Mouse (Mus musculus): ENCODE measurements at regions not wholly inside any gene's neighbourhood (a gene's known extent, or its start where the extent isn't known, plus 50 kb on each side); places are given as distances from the start of the nearest gene placed in this dataset.

GRCm38 (mm10) chr10:98592154-98592553 lies 322.1 kb upstream of the Atp2b1 start:
- H3K9ac ChIP-seq = no peak overlapping the region

DNA sequence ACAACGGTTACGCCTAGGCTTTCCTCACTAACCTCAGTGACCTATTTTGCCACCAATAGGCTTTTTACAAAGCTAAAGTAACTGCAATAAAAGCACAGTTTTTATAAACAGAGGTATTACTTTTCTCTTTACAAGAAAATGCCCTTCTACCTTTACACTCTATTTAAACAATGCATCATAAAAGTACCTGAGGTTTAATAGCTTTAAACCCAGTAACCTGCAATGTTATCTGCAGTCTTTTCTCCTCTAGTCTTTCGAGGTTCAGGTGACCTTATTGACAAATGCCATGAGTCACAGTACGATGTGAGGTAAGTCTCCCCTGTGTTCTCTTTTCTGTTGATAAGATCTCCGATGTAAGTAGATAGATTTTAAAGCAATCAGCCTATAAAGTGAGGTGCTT lies 320.3 kb upstream of the Atp2b1 start:
- H3K4me1 ChIP-seq (ENCODE audit: insufficient read depth) = no peaks in the 10 kb centered on the region
- no peak for TF ChIP-seq CTCF (IDR thresholded peaks at IDR 0.05; ENCODE audit: low read depth)
- ATAC-seq = no peak

More at GRCm38 (mm10) chr10:98592154-98592553, 322.1 kb upstream of the Atp2b1 start:
- no peaks in the 10 kb centered on the region for H3K27me3 ChIP-seq (ENCODE audit: insufficient read depth, low read length)
- no peaks in the 10 kb centered on the region for H3K9me3 ChIP-seq (ENCODE audit: low read length)
- WGBS = 72% methylated on average over 6 of the region's 6 CpGs
- no peaks in the 10 kb centered on the region for H3K4me1 ChIP-seq (ENCODE audit: insufficient read depth)
- no peak overlapping the region for H3K4me3 ChIP-seq (ENCODE audit: low read depth, low read length)
- DNase-seq (no peak), ATAC-seq (no peak)
- no peak for TF ChIP-seq CTCF (IDR thresholded peaks at IDR 0.05; ENCODE audit: low read depth)
- no peak overlapping the region for H3K27ac ChIP-seq (ENCODE audit: low read depth, low read length)
- no peak overlapping the region for H3K4me2 ChIP-seq (ENCODE audit: low read depth)
- no peaks in the 10 kb centered on the region for H3K36me3 ChIP-seq (ENCODE audit: insufficient read depth)

GRCm38 (mm10) chr10:98608221-98608941 lies 305.8 kb upstream of the Atp2b1 start:
- ATAC-seq = peak; percentile 88

More for the DNA sequence above, 320.3 kb upstream of the Atp2b1 start:
- Histone ChIP-seq H3K9ac (no peak overlapping the region), H3K36me3 (ENCODE audit: insufficient read depth) (no peaks in the 10 kb centered on the region), H3K27me3 (ENCODE audit: insufficient read depth, low read length) (no peaks in the 10 kb centered on the region), H3K4me3 (ENCODE audit: low read depth, low read length) (no peak overlapping the region), H3K9me3 (ENCODE audit: low read length) (no peaks in the 10 kb centered on the region), H3K27ac (ENCODE audit: low read depth, low read length) (no peak overlapping the region), H3K4me2 (ENCODE audit: low read depth) (no peak overlapping the region)
- WGBS = 90% methylated on average over 5 of the region's 5 CpGs
- DNase-seq = no peak

DNA sequence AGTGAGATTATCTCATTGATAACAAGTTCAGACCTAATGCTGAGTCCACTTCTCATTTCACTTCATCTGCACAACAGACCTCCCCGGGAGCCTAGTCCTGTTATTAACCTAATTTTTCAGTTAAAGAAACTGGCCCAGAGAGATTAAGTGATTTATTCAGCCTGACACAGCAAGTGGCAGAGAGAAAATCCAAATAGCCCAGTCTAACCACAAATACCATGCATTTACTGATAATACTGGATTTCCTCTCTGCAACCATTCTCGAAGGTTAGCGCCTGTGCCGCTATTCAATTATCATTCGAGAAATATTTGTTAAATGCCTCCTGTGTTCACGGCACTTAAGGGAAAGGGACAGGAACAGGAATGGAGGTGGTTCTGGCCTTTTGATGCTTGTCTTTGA lies 303.5 kb upstream of the Atp2b1 start:
- Histone ChIP-seq H3K9ac (no peak overlapping the region), H3K27ac (ENCODE audit: low read depth, low read length) (no peak overlapping the region), H3K4me1 (ENCODE audit: insufficient read depth) (no peaks in the 10 kb centered on the region), H3K36me3 (ENCODE audit: insufficient read depth) (no peaks in the 10 kb centered on the region), H3K4me3 (ENCODE audit: low read depth, low read length) (no peak overlapping the region), H3K9me3 (ENCODE audit: low read length) (no peaks in the 10 kb centered on the region), H3K4me2 (ENCODE audit: low read depth) (no peak overlapping the region), H3K27me3 (ENCODE audit: insufficient read depth, low read length) (no peaks in the 10 kb centered on the region)
- no peak for TF ChIP-seq CTCF (IDR thresholded peaks at IDR 0.05; ENCODE audit: low read depth)
- ATAC-seq (no peak), DNase-seq (no peak)
- 63% methylated on average over 6 of the region's 6 CpGs for WGBS

More at GRCm38 (mm10) chr10:98608221-98608941, 305.8 kb upstream of the Atp2b1 start:
- DNase-seq = peak; percentile 57
- no peak for TF ChIP-seq CTCF (IDR thresholded peaks at IDR 0.05; ENCODE audit: low read depth)
- Histone ChIP-seq H3K36me3 (ENCODE audit: insufficient read depth) (no peaks in the 10 kb centered on the region), H3K27me3 (ENCODE audit: insufficient read depth, low read length) (no peaks in the 10 kb centered on the region), H3K4me1 (ENCODE audit: insufficient read depth) (no peaks in the 10 kb centered on the region), H3K4me3 (ENCODE audit: low read depth, low read length) (no peak overlapping the region), H3K9ac (no peak overlapping the region), H3K9me3 (ENCODE audit: low read length) (no peaks in the 10 kb centered on the region), H3K4me2 (ENCODE audit: low read depth) (no peak overlapping the region), H3K27ac (ENCODE audit: low read depth, low read length) (peak overlapping the region; percentile 60)
- WGBS = 76% methylated on average over 18 of the region's 18 CpGs

GRCm38 (mm10) chr10:98611707-98612360 lies 302.4 kb upstream of the Atp2b1 start:
- 90% methylated on average over 4 of the region's 4 CpGs for WGBS
- Histone ChIP-seq H3K4me1 (ENCODE audit: insufficient read depth) (no peaks in the 10 kb centered on the region), H3K27ac (ENCODE audit: low read depth, low read length) (no peak overlapping the region), H3K36me3 (ENCODE audit: insufficient read depth) (no peaks in the 10 kb centered on the region), H3K27me3 (ENCODE audit: insufficient read depth, low read length) (no peaks in the 10 kb centered on the region), H3K4me3 (ENCODE audit: low read depth, low read length) (no peak overlapping the region), H3K4me2 (ENCODE audit: low read depth) (no peak overlapping the region), H3K9me3 (ENCODE audit: low read length) (no peaks in the 10 kb centered on the region), H3K9ac (no peak overlapping the region)
- no peak for ATAC-seq
- no peak for DNase-seq
- TF ChIP-seq CTCF (IDR thresholded peaks at IDR 0.05; ENCODE audit: low read depth) = no peak

DNA sequence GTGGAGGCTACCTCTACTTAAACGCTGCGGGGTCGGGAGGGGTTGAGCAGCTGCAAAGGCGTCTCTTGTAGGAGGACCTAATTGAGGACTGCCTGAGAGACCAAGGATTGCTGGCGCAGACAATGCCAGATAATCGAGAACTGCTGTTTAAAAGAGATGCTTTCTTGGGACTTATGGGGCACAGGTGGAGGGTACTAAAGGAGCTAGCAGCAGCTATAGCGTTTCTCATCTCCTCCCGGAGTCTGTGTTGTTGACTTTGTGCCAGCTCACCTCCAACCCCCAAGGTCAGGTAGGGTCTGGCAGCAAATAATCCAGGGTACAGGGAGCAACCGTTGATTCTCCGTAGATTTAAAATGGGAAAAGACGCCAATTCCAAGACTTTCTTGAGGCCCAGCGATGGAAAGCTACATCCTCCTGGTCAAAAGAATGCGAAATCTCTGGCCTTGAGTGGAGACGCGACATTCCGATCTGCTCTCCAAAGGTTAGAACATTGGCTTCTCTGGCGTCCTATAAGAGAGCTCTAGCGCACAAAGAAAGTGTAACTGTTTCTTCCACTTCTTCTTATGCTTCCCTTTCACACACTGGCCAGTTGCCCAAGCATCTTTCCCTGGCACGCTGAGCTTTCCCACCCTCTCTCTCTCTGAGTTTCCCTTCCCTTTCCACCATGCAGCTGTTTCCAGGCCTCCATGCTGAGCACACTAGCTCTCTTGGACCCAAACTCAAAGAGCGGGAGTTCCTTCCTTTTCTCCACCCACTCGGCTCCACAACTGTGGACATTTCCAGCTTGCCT lies 295.3 kb upstream of the Atp2b1 start:
- ATAC-seq = no peak
- H3K4me2 ChIP-seq (ENCODE audit: low read depth) = no peak overlapping the region
- H3K4me1 ChIP-seq (ENCODE audit: insufficient read depth) = no peaks in the 10 kb centered on the region
- no peak overlapping the region for H3K4me3 ChIP-seq (ENCODE audit: low read depth, low read length)
- no peak for TF ChIP-seq CTCF (IDR thresholded peaks at IDR 0.05; ENCODE audit: low read depth)
- 90% methylated on average over 21 of the region's 21 CpGs for WGBS
- no peaks in the 10 kb centered on the region for H3K27me3 ChIP-seq (ENCODE audit: insufficient read depth, low read length)
- H3K27ac ChIP-seq (ENCODE audit: low read depth, low read length) = no peak overlapping the region
- H3K9ac ChIP-seq = no peak overlapping the region
- no peaks in the 10 kb centered on the region for H3K9me3 ChIP-seq (ENCODE audit: low read length)
- no peaks in the 10 kb centered on the region for H3K36me3 ChIP-seq (ENCODE audit: insufficient read depth)
- DNase-seq = no peak

DNA sequence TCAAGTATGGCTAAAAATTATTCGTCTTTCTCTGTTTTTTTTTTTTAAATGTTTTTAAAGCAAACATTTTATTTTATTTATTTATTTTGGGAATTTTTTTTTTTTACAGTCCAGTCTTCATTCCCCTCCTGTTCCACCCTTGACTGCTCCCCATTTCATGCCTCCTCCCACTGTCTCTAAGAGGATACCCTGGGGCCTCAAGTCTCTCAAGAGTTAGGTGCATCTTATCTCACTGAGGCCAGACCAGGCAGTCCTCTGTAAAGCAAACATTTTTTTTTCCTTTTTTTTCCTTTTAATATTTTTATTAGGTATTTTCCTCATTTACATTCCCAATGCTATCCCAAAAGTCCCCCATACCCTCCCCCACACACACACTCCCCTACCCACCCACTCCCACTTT lies 290.1 kb upstream of the Atp2b1 start:
- DNase-seq (no peak), ATAC-seq (no peak)
- Histone ChIP-seq H3K4me1 (ENCODE audit: insufficient read depth) (no peaks in the 10 kb centered on the region), H3K4me2 (ENCODE audit: low read depth) (no peak overlapping the region), H3K9me3 (ENCODE audit: low read length) (no peaks in the 10 kb centered on the region), H3K27ac (ENCODE audit: low read depth, low read length) (no peak overlapping the region), H3K27me3 (ENCODE audit: insufficient read depth, low read length) (no peaks in the 10 kb centered on the region), H3K4me3 (ENCODE audit: low read depth, low read length) (no peak overlapping the region), H3K9ac (no peak overlapping the region), H3K36me3 (ENCODE audit: insufficient read depth) (no peaks in the 10 kb centered on the region)
- TF ChIP-seq CTCF (IDR thresholded peaks at IDR 0.05; ENCODE audit: low read depth) = no peak
- 83% methylated on average over 1 of the region's 1 CpGs for WGBS

Data from forebrain, postnatal 0 days (tissue).